Mouse (Mus musculus) 3T3-L1 (cell line): ENCODE results near the gene Pax5.
A peak's percentile ranks its signal among the peaks of the same experiment; 100 is the strongest.

ENCODE experiments used
- DNase-seq: peaks from one replicate; pipeline ENCODE4 v3.0.0-alpha.2; 2015; ENCODE audit warnings: low read depth, low spot score

Pax5 gene

GRCm38 (mm10) chr4:44545669-44546068 lies 164.6 kb downstream of the Pax5 start:
- no peak for DNase-seq

GRCm38 (mm10) chr4:44544495-44544894 lies 165.8 kb downstream of the Pax5 start:
- no peak for DNase-seq

- no peak for DNase-seq
These were observed 166.4 kb downstream of the Pax5 start for GRCm38 (mm10) chr4:44543880-44544279.

GRCm38 (mm10) chr4:44542101-44542500 lies 168.2 kb downstream of the Pax5 start:
- no peak for DNase-seq

- DNase-seq: no peak
These were observed 171.8 kb downstream of the Pax5 start for GRCm38 (mm10) chr4:44538488-44538887.

- DNase-seq: no peak
These were observed 173.5 kb downstream of the Pax5 start for GRCm38 (mm10) chr4:44536794-44537193.

- DNase-seq: no peak
These were observed 174.6 kb downstream of the Pax5 start for GRCm38 (mm10) chr4:44535646-44536045.

- no peak for DNase-seq
These were observed 177.0 kb downstream of the Pax5 start for GRCm38 (mm10) chr4:44533286-44533685.

GRCm38 (mm10) chr4:44532731-44533130 lies 177.6 kb downstream of the Pax5 start:
- DNase-seq: no peak

GRCm38 (mm10) chr4:44525336-44525735 lies 185.0 kb downstream of the Pax5 start:
- DNase-seq: peak; percentile 19

GRCm38 (mm10) chr4:44518923-44519322 lies 191.4 kb downstream of the Pax5 start:
- DNase-seq: no peak

- no peak for DNase-seq
These were observed 196.3 kb downstream of the Pax5 start for GRCm38 (mm10) chr4:44513981-44514380.

GRCm38 (mm10) chr4:44511682-44512081 lies 198.6 kb downstream of the Pax5 start:
- DNase-seq: peak; percentile 62

- DNase-seq: no peak
These were observed 201.7 kb downstream of the Pax5 start for GRCm38 (mm10) chr4:44508386-44509226.

- no peak for DNase-seq
These were observed 202.4 kb downstream of the Pax5 start for GRCm38 (mm10) chr4:44507861-44508260.

- no peak for DNase-seq
These were observed 205.3 kb downstream of the Pax5 start for GRCm38 (mm10) chr4:44504998-44505397.

GRCm38 (mm10) chr4:44502196-44502867 lies 208.0 kb downstream of the Pax5 start:
- no peak for DNase-seq

- no peak for DNase-seq
These were observed 212.1 kb downstream of the Pax5 start for GRCm38 (mm10) chr4:44498156-44498555.

GRCm38 (mm10) chr4:44495836-44496235 lies 214.5 kb downstream of the Pax5 start:
- DNase-seq: no peak

GRCm38 (mm10) chr4:44493756-44494155 lies 216.5 kb downstream of the Pax5 start:
- DNase-seq: no peak

- no peak for DNase-seq
These were observed 219.4 kb downstream of the Pax5 start for GRCm38 (mm10) chr4:44490872-44491271.

- no peak for DNase-seq
These were observed 221.6 kb downstream of the Pax5 start for GRCm38 (mm10) chr4:44488702-44489101.

GRCm38 (mm10) chr4:44488219-44488618 lies 222.1 kb downstream of the Pax5 start:
- no peak for DNase-seq
